Mouse (Mus musculus) thymus, postnatal 14 days (tissue): ENCODE data around the gene Pklr.
A peak's percentile ranks its signal among the peaks of the same experiment; 100 is the strongest.

Experiments
- DNase-seq: peaks from one replicate; pipeline ENCODE4 v3.0.0; 2021

Pklr gene

DNA sequence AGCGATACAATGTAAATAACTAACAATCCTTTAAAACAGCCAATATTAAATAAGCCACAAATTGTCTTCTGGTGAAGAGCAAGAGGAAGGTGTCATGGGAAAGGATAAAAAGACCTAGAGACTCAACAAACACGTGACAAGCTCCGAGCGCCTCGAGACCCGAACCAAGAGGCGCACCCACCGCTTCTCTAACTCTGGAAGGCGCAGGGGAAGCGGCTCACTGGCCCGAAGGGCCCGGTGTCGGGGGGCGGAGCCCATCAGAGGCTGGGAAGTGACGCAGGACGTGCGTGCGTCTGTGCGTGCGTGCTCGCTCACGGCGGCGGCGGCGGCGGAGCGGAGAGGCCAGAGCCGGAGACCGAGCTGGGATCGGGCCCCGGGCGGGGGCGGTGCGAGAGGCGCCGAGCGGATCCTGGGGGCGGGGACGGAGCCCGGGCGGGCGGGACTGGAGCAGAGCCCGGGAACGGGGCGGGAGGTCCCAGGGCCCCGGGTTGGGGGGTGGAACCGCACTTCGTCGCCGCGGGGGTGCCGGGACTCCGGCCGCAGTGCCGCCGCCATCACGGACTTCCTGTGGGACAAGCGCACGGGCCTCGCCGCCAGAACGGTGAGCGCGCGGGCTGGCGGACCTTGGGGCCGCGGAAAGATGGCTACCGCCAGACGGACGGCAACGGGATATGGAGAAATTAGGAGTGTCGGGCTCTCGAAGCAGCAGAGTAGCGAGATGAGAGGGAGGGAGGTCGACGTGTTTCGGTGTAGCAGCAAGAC, 28.7 kb downstream of the Pklr start, which contains the start of gene Clk2:
Clk2 (plus strand) TSS at position 290 of the 762 bp plus-strand sequence.
- peak; percentile 97 for DNase-seq

DNA sequence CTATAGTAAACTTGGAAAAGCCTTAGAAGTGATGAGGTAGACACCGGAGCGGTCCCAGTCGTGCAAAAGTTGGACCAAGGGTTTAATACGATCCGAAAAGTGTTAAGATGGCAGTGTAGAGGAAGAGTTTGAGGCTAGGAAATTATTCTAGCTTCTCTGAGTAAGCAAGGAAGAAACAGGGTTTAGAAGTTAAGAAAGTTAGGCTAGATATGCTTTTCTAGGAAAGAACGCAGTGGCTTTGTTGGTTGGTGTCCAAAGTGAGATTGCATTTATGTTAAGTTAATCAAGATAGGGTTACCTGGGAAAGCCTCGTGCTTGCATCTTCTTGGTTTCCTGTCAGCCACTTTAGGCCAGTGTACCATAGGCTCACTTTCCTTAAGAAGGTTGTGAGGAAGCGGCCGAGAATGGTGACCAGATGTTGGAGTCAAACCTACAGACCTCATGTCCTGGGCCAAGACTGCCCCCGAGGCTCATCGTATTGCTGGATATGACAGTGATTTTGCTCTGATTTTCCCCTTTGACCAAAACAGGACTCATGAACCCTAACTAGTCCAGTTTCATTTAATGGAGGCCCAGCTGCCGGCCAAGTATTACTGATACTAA, 29.4 kb downstream of the Pklr start:
- DNase-seq, result no peak

- DNase-seq, result no peak
These were observed 31.0 kb downstream of the Pklr start for GRCm38 (mm10) chr3:89166945-89167344.

GRCm38 (mm10) chr3:89174844-89175243, 38.9 kb downstream of the Pklr start:
- DNase-seq, result no peak

DNA sequence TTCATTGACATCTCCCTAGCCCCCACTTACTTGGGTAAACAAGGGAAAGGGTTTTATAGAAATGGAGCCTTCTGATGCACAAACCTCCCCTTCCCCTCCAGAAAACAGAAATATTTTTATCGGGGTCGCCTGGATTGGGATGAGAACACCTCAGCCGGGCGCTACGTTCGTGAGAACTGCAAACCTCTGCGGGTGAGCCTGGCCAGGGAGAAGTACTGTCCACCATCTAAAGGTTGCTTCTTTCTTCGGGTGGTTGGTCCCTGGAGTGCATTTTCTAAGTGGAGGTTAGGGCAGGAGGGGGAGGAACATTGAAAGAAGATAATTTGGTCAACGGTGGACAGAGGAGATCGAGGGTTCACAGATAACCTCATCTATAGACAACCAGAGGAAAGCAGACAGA, 39.6 kb downstream of the Pklr start:
- no peak for DNase-seq

GRCm38 (mm10) chr3:89176421-89176820, 40.5 kb downstream of the Pklr start:
- DNase-seq, result no peak

DNA sequence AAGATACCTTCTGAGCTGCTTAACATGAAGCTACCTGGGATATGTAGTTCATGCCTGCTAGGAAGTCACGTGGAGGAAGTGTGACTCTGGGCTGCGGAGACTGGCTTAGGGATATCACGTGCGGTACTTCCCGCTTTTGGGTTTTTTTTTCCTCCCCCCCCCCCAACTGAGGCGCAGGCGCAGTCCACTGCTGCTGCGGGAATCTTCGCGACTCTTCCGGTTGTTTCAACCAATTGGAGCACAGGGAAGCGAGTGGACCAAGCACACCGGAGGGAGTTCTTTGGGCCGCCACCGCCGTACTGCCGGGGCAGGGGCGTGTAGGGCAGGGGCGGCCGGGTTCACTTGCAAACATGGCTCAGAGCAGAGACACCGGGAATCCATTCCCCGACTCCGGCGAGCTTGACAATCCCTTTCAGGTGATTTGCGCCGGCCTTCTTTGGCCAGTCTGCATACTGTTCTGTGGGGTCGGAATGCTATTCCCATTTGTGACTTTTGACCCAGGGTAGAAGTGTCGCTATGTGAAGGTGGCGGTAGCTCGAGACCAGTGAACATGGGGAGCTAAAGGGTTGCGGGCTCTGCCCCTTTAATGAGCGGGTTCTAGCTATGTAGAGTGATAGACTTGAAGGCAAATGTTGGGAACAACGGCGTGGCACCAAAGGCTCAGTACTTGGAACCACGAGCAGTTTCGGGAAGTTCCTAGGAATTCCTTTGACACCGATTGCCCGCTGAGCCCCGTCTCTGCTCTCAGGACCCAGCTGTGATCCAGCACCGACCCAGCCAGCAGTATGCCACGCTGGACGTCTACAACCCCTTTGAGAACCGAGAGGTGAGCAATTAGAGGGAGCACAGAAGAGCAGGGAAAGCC, 41.5 kb downstream of the Pklr start, which contains the start of gene Scamp3:
Scamp3 (plus strand) TSS at position 232 of the 865 bp plus-strand sequence.
- peak; percentile 83 for DNase-seq

DNA sequence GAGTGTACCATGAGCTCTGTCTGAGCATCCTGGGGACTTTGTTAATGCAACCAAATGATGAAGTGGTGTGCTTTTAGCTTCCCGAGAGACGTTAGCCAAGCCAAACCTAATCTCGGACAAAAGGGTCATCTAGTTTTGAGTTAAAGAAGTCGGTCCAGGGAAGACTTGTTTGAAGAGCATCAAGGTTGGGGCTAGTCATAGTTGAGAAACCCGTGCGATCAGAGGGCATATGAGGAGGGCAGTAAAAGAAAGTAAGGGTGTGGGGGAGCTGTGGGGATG, 42.1 kb downstream of the Pklr start:
- no peak for DNase-seq

GRCm38 (mm10) chr3:89179056-89179455, 43.1 kb downstream of the Pklr start:
- DNase-seq, result no peak

GRCm38 (mm10) chr3:89181749-89182500, 46.0 kb downstream of the Pklr start:
- no peak for DNase-seq

DNA sequence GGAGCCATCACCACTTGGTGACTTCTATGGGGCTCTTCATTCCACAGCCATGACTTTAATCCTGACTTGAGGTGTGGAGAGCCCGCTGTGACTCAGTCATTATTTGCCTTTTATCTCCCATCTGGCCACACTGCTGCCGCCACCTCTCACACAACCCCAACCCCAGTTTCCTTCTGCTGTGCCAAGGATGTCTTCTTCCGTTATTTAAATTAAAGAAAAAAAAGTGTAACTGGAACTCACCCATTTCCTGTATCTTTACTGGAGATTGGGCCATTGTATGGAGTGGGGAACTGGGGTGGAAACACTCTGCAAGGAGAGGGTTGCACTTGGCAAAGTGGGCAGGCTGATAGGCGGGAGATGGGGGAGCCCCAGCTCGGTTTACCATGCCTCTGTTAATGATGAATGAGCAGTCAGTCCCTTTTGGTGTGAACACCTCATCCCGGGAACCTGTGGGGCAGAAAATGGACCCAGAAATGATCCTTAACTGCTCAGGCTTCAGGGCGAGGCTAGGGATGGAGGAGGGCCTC, 46.7 kb downstream of the Pklr start:
- DNase-seq, result no peak

DNA sequence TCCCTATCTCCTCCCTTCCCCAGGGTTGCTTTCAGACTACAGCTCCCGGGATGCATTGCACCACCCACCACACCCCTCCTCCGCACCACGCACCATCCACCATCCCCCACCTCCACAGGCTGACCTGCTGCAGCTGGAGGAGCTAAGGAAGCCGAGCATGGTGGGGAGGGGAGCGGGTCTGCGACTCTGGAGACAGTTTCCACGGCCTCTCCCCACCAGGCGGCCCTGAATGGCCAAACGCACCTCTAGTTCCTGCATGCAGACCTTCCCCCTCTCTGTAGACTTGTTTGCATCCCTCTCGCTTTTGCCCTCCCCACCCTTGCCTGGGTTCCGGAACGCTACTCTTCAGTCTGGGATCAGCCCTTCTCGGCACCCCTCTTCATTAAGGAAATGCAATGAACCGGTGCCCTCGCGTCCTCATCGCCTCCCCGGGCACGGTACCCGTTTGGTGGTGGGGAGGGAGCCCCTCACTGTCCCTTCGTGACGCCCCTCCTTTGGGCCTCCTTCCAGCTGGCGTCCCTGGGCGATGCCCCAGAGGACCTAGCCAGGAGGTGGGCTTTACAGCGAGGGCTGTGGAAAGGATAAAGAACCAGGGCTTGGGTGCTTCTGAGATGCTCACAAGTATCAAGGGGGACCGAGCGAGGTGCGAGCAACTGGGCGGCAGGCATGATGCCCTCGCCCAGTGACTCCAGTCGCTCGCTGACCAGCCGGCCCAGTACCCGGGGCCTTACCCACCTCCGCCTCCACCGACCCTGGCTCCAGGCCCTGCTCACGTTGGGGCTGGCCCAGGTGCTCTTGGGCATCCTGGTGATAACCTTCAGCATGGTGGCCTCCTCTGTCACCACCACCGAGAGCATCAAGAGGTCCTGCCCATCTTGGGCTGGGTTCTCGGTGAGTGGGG, 47.4 kb downstream of the Pklr start, which contains the start of gene Fam189b:
Fam189b (plus strand) TSS at position 86 of the 901 bp plus-strand sequence.
- DNase-seq, result peak; percentile 92

DNA sequence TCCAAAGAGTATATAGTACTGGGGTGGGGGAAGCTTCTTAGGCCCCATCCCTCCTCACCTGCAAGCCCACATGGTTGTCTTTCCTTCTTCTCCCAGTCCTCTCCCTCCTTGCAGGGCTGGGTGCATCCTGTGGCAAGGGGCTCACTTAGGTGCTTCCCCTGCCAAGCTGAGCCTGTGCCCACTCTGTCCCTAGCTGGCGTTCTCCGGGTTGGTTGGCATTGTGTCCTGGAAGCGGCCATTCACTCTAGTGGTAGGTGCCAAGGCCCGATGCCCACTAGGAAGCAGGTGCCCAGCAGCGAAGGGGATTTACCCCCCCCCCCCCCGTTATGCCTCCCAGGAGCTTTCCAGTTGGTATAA, 48.0 kb downstream of the Pklr start:
- DNase-seq, result peak; percentile 31

DNA sequence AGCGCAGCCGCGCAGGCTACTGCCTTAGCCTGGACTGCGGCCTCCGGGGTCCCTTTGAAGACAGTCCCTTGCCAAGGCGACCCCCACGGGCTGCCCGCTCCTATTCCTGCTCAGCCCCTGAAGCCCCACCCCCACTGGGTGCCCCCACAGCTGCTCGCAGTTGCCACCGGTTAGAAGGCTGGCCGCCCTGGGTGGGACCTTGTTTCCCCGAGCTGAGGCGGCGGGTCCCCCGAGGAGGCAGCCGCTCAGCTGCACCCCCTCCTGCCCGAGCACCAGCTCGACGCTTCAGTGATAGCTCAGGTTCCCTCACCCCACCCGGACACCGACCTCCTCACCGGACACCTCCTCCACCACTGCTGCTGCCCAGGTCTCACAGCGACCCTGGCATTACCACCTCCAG, 51.3 kb downstream of the Pklr start:
- DNase-seq, result peak; percentile 89

- DNase-seq, result peak; percentile 76
These were observed 51.9 kb downstream of the Pklr start for GRCm38 (mm10) chr3:89187690-89188477.

DNA sequence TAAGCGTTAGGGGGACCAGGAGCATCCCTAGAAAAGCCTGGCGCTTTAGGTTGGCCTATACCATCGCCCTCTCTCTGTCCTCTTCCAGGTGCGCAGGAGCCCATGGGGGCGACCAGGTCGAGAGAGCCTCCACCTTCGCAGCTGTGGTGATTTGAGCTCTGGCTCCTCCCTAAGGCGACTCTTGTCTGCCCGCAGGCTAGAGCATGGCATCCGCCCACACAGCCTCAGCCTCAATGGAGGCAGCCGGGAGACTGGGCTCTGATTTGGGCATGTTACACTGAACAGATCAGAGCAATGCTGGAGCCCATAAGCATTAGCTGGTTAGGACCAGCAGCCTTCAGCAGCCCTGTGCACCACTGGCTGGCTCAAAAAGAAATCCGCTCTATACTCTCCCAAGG, 52.5 kb downstream of the Pklr start:
- peak; percentile 75 for DNase-seq

- peak; percentile 62 for DNase-seq
These were observed 54.5 kb downstream of the Pklr start for GRCm38 (mm10) chr3:89190436-89190835.

- DNase-seq, result no peak
These were observed 57.4 kb downstream of the Pklr start for GRCm38 (mm10) chr3:89193351-89193750.

DNA sequence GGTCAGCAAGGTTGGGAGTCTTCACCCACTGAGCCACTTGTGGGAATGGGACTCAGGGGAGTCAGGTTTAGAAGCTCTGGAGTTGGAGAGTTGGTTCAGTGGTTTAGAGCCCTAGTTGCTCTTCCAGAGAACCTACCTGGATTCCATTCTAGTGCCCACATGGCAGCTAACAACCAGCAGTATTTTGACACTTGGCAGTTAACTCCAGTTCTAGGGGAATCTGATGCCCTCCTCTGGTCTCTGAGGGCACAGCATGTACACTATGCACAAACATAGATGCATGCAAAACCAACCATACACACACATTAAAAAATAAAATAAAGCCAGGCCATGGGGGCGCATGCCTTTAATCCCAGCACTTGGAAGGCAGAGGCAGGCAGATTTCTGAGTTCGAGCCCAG, 57.9 kb downstream of the Pklr start:
- peak; percentile 78 for DNase-seq
